Mouse (Mus musculus) ES-Bruce4 (cell line): Measurements from ENCODE around the gene Dhx33. TPM values are rescaled to one million over a fixed set of nuclear protein-coding genes. Genes with fewer than 3 reads are reported as not detected.

ENCODE experiments used
- H3K27ac ChIP-seq: 2 replicates; pipeline ENCODE4 v1.5.1; 2012; ENCODE audit warnings: low read length, inconsistent platforms; ENCODE audit not compliant: insufficient read depth
- H3K27me3 ChIP-seq: 2 replicates; pipeline ENCODE4 v1.6.1; 2012; ENCODE audit warnings: mild to moderate bottlenecking, low read length, inconsistent platforms; ENCODE audit not compliant: control insufficient read depth, poor library complexity, insufficient read depth, severe bottlenecking
- H3K36me3 ChIP-seq: 2 replicates; pipeline ENCODE4 v1.6.1; 2012; ENCODE audit warnings: inconsistent platforms, mild to moderate bottlenecking, low read length, moderate library complexity; ENCODE audit not compliant: control insufficient read depth, poor library complexity, insufficient read depth, severe bottlenecking
- H3K4me1 ChIP-seq: one replicate; pipeline ENCODE4 v1.8.1; 2011; ENCODE audit warnings: low read length; ENCODE audit not compliant: control insufficient read depth, insufficient read depth
- H3K4me3 ChIP-seq: 2 replicates; pipeline ENCODE4 v1.5.1; 2011; ENCODE audit warnings: low read depth, mild to moderate bottlenecking, low read length
- H3K9ac ChIP-seq: 2 replicates; pipeline ENCODE4 v1.6.1; 2012; ENCODE audit warnings: low read depth, mild to moderate bottlenecking, inconsistent platforms; ENCODE audit not compliant: poor library complexity, severe bottlenecking
- H3K9me3 ChIP-seq: replicated peaks from 2 replicates; pipeline ENCODE4 v1.6.1; 2012; ENCODE audit warnings: mild to moderate bottlenecking, low read length, inconsistent platforms; ENCODE audit not compliant: control insufficient read depth, poor library complexity, insufficient read depth, severe bottlenecking
- CTCF ChIP-seq: IDR thresholded peaks from one replicate; pipeline ENCODE4 v1.8.1; 2011; ENCODE audit warnings: low read depth, low read length
- EP300 ChIP-seq: IDR thresholded peaks from 2 replicates; pipeline ENCODE4 v1.6.1; 2011; ENCODE audit warnings: low read depth, low read length; ENCODE audit not compliant: insufficient read depth
- POLR2A ChIP-seq: IDR thresholded peaks from one replicate; pipeline ENCODE4 v1.8.1; 2011; ENCODE audit warnings: low read length; ENCODE audit not compliant: insufficient read depth
- polyA plus RNA-seq: library from polyadenylated mRNA; stranded (reverse); fragments of >200 nt; gene quantifications from 2 replicates; pipeline ENCODE4 v1.2.4, GENCODE M21; 2011; ENCODE audit warnings: low read depth; ENCODE audit not compliant: missing spikeins, insufficient read depth, insufficient read length

The Dhx33 gene
- polyA plus RNA-seq, 1 experiment = 32.8 TPM

DNA sequence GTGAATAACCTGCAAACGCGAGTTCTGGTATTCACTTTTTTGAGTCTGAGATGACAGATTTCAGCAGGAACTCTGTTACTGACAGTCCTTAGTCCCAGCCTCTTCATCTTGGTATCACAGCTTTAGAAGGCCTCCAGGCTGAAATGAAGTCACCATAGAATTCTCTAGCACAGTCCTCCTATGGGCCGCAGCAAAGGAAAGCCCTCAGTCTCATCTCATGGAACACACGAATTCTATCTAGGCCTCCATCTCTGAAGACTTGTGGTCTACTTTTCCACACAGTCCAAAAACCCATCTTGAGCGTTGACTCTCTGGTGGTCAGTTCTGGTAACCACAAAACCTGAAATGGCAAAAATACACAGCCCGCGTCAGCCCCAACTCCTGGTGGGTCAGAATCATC, 27.8 kb upstream of the Dhx33 start:
- Histone ChIP-seq H3K4me1 (no peaks in the 10 kb centered on the region), H3K36me3 (peaks cover 14% of the 10 kb centered on the region), H3K27ac (no peak overlapping the region), H3K9ac (peak overlapping the region; percentile 36; the same call in 1 of the 2 replicates), H3K4me3 (peak overlapping the region; percentile 78), H3K9me3 (no peaks in the 10 kb centered on the region), H3K27me3 (peaks cover 3% of the 10 kb centered on the region; the same call in 1 of the 2 replicates)
- TF ChIP-seq POLR2A (no peak), CTCF (no peak), EP300 (no peak)

DNA sequence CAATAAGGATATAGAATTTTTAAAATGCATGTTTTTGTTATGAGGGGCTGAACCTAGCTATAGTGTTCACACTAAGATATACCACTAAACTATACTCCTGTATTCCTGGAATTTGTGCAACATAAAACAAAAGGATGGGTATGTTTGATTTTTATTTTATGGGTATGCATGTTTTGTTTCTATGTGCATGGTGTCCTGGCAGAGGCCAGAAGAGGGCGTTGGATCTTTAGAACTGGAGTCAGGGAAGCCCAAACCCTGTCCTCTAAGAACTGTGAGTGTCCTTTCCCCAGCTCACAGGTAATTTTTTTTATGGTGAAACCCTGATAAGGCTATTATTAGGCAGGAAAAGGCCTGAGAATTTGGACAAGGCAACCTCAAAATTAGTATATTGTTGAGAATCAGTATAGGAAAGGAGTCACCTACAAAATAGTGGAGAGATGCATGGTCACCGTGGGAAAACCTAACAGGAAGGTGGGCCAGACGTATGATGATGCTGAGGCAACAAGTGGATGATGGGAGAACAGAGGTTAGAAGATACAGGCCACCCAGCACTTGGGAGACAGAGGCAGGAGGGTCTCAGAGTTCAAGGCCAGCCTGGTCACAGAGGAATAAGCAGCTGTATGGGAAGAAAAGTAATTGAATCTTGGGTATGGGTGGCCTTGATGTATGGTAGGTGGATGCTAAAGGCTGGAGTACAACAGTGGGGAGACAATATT, 25.3 kb upstream of the Dhx33 start:
- no peak overlapping the region for H3K27ac ChIP-seq
- no peaks in the 10 kb centered on the region for H3K4me1 ChIP-seq
- no peak overlapping the region for H3K9ac ChIP-seq
- no peaks in the 10 kb centered on the region for H3K9me3 ChIP-seq
- no peak overlapping the region for H3K4me3 ChIP-seq
- H3K36me3 ChIP-seq = peaks cover 38% of the 10 kb centered on the region
- H3K27me3 ChIP-seq = no peaks in the 10 kb centered on the region
- no peak for TF ChIP-seq CTCF
- TF ChIP-seq EP300 = no peak
- TF ChIP-seq POLR2A = no peak

DNA sequence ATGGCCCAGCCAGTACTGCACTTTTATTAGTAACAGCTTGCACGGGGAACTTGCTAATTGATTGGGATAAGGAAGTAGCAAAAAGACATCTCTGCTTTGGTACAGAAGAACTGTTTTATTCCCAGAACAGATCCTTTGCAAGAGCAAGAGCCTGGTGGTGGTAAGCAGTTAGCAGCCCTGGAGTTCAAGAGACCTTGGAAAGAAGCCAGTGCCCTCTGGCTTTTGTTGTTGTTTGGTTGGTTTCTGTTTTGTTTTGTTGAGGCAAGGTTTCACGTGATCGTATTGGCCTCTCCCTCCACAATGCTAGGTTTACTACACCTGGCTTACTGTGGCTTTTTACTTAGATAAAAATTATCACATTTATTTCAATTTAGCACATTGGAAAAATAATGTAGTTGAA, 24.0 kb upstream of the Dhx33 start:
- Histone ChIP-seq H3K4me3 (no peak overlapping the region), H3K27me3 (no peaks in the 10 kb centered on the region), H3K36me3 (peaks cover 49% of the 10 kb centered on the region), H3K9ac (no peak overlapping the region), H3K9me3 (no peaks in the 10 kb centered on the region), H3K27ac (no peak overlapping the region), H3K4me1 (no peaks in the 10 kb centered on the region)
- TF ChIP-seq CTCF (no peak), EP300 (no peak), POLR2A (no peak)

DNA sequence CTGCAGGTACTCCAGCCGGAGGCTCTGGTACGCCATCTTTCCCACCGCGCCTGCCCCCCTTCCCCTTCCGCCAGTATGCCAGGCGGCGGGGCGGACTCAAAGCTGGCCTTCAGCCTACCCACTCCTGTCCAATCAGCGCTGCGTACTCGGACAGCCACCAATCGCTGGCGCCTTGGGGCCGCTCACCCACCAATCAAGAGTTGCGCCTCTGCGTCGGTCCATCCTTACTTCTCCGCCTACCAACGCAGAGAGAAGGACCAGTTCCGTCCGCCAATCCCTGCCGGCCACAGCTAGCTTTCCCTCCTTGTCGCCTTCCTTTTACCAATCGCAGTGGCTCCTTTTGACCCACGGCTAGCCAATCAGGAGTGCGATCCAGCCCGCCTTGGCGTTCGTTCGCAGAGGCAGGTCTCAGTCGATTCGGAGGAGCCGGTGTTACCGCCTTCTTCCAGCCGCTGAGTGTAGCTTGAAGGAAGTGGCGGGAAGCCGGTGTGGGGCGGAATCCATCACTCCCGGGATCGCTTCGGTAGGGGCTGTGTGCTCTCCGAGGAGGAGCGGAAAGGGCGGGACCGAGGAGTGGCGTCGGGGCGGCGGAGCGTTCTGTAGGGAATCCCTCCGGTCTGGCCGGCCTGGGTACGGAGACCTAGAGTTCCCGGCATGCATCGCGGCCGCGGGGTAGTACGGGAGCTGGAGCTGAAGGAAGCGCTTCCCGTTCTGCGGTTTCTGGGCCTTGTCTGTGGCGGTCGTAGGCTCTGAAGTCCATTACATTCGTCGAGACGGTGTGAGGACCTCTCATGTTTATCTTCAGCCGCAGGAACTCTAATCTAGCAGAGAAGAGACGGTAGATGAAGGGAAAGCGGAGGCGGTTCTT, 15.2 kb upstream of the Dhx33 start, which contains the start of the genes Mis12 and Derl2:
Gene Mis12, plus strand, starts transcription at position 411 of the 868 bp plus-strand sequence.
Gene Derl2, minus strand, starts transcription at position 641 of the 868 bp plus-strand sequence.
- no peaks in the 10 kb centered on the region for H3K4me1 ChIP-seq
- H3K27me3 ChIP-seq = no peaks in the 10 kb centered on the region
- peaks cover 31% of the 10 kb centered on the region for H3K36me3 ChIP-seq
- H3K9ac ChIP-seq = peak within 1 kb of the TSS; percentile 80
- H3K27ac ChIP-seq = peak within 1 kb of the TSS; percentile 73
- no peaks in the 10 kb centered on the region for H3K9me3 ChIP-seq
- H3K4me3 ChIP-seq = peak within 1 kb of the TSS; percentile 95
- TF ChIP-seq CTCF (no peak), EP300 (no peak), POLR2A (peak; percentile 78)

DNA sequence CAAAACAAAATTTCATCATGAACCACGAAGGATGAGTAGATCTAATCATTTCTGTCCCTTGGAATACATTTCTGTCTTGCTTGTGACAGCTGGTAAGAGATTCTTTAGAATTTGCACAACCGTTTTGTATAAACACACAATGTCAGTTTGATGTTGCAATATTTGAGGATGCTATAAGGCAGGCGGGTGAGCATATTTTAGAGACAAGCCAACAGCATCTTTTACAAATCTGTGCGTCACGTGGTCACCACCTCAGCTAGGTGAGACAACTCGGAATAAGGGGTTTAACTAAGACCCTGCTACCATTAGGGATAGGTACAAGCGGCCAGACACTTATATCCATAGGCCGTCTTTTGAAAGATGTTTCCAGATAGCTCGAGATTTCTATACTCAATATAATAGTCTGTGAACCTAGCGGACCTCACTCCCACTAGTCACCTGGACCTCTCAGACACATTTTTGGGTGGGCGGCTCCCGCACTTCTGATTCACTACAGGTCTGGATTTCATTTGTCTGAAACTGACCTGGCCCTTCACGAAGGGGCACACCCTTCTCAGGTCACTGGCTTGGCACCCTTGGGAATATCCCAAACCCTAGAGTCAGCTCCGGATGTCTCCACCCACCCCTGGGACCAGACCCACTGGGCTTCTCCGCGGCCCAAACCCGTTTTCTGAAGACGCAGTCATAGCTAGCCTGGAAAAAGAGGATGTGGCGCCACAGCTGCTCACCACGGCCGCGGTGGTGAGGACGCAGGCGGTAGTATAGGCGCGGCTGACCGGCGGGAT, 14.4 kb upstream of the Dhx33 start:
- Histone ChIP-seq H3K4me1 (no peaks in the 10 kb centered on the region), H3K9me3 (no peaks in the 10 kb centered on the region), H3K27ac (no peak overlapping the region), H3K4me3 (peak overlapping the region; percentile 95), H3K36me3 (peaks cover 32% of the 10 kb centered on the region), H3K27me3 (no peaks in the 10 kb centered on the region), H3K9ac (peak overlapping the region; percentile 70)
- no peak for TF ChIP-seq CTCF
- TF ChIP-seq EP300 = no peak
- TF ChIP-seq POLR2A = no peak
